Mouse (Mus musculus) embryonic fibroblast, embryonic 13.5 days (primary cell): Measurements from ENCODE around the gene Gtf2h3.

ENCODE experiments used
- CTCF ChIP-seq: IDR thresholded peaks from 2 replicates; pipeline ENCODE4 v1.5.1; 2011; ENCODE audit warnings: mild to moderate bottlenecking, control low read depth, low read length, moderate library complexity, borderline replicate concordance; ENCODE audit not compliant: insufficient read depth
- POLR2A ChIP-seq: IDR thresholded peaks from 2 replicates; pipeline ENCODE4 v1.6.1; 2011; ENCODE audit warnings: low read depth, mild to moderate bottlenecking, control low read depth, low read length, moderate library complexity

GRCm38 (mm10) chr5:124637300-124637699 lies 58.4 kb downstream of the Gtf2h3 start:
- TF ChIP-seq POLR2A, result no peak
- TF ChIP-seq CTCF, result no peak
